Mouse (Mus musculus): ENCODE measurements at regions not wholly inside any gene's neighbourhood (a gene's known extent, or its start where the extent isn't known, plus 50 kb on each side); places are given as distances from the start of the nearest gene placed in this dataset.

- no peak for TF ChIP-seq CTCF (IDR thresholded peaks at IDR 0.05; ENCODE audit: low read depth, low read length)
- TF ChIP-seq TAL1 (conservative IDR thresholded peaks at IDR 0.05; ENCODE audit: low read depth, low read length) = no peak
These were observed 99.1 kb upstream of the Pkdcc start for GRCm38 (mm10) chr17:83115832-83116480.
